Comparison of ENCODE assay signal across 12 mouse cellular contexts in genomic region chr2:167203505-167204166, GRCm38 (mm10). TPM values are rescaled to one million over a fixed set of nuclear protein-coding genes. Genes with fewer than 3 reads are reported as not detected.
A peak's percentile ranks its signal among the peaks of the same experiment; 100 is the strongest.
DNase-seq lines count a peak whose midpoint lies in the region; ATAC-seq and TF ChIP-seq lines count a peak whose summit lies in the region.
"Had no signal": no experiment of that assay in that cellular context is flagged by ENCODE, and none has a peak within 500 bp of the region (broad histone marks: within the 10 kb centered on the region; RNA-seq: fewer than 3 reads in every experiment).

No protein-coding gene starts in this region.

- H3K9ac ChIP-seq in kidney, embryonic 14.5 days (ENCODE audit: low read depth, low read length) = no peak overlapping the region
- H3K9ac ChIP-seq: heart, embryonic 15.5 days; liver, embryonic 15.5 days had no signal

- H3K27me3 ChIP-seq in spleen, adult 2 months (ENCODE audit: control insufficient read depth, insufficient read depth, low read length) = no peaks in the 10 kb centered on the region
- no peaks in the 10 kb centered on the region for H3K27me3 ChIP-seq in kidney, embryonic 14.5 days (ENCODE audit: control insufficient read depth, insufficient read depth, low read length)
- H3K27me3 ChIP-seq: liver, embryonic 15.5 days had no signal

- H3K9me3 ChIP-seq in kidney, embryonic 14.5 days (ENCODE audit: control insufficient read depth, low read length) = no peaks in the 10 kb centered on the region
- H3K9me3 ChIP-seq: heart, embryonic 15.5 days; liver, embryonic 15.5 days had no signal

- 62% methylated on average over 7 of the region's 7 CpGs for WGBS in spleen, adult 2 months
- WGBS in kidney, embryonic 14.5 days = 67% methylated on average over 7 of the region's 7 CpGs

- no peak for DNase-seq in layer of hippocampus, adult 2 months (ENCODE audit: low spot score in 2 of 2)
- DNase-seq in layer of hippocampus, adult 9-10 months (ENCODE audit: low spot score) = no peak
- DNase-seq in spleen, adult 2 months (ENCODE audit: low read depth in 1 of 2, low spot score in 2 of 2) = peak in 1 of 2 experiments; percentile 17
- DNase-seq in spleen, postnatal 10 days (ENCODE audit: low spot score in 2 of 2) = no peak
- no peak for DNase-seq in thymus, postnatal 10 days (ENCODE audit: low spot score in 2 of 2)
- DNase-seq: adrenal gland, postnatal 36 days; cerebellum, adult 9-11 months had no signal

- no peaks in the 10 kb centered on the region for H3K4me1 ChIP-seq in spleen, adult 2 months (ENCODE audit: control insufficient read depth, insufficient read depth, insufficient read length)
- peaks cover 11% of the 10 kb centered on the region for H3K4me1 ChIP-seq in cortical plate, adult 2 months (ENCODE audit: control insufficient read depth, insufficient read depth, low read length)
- H3K4me1 ChIP-seq in kidney, embryonic 14.5 days (ENCODE audit: control insufficient read depth, insufficient read depth, low read length) = peaks cover 9% of the 10 kb centered on the region; the same call in 1 of the 2 replicates
- H3K4me1 ChIP-seq: liver, embryonic 15.5 days had no signal

- no peak overlapping the region for H3K4me3 ChIP-seq in layer of hippocampus, adult 2 months
- no peak overlapping the region for H3K4me3 ChIP-seq in spleen, adult 2 months (ENCODE audit: extremely low read depth, insufficient read depth, insufficient read length)
- H3K4me3 ChIP-seq in cortical plate, adult 2 months (ENCODE audit: insufficient read depth, low read length) = no peak overlapping the region
- H3K4me3 ChIP-seq in kidney, embryonic 14.5 days (ENCODE audit: low read length) = no peak overlapping the region
- H3K4me3 ChIP-seq: heart, embryonic 15.5 days; liver, embryonic 15.5 days had no signal

- H3K4me2 ChIP-seq in kidney, embryonic 14.5 days (replicated peaks; ENCODE audit: low read depth, low read length) = no peak overlapping the region
- H3K4me2 ChIP-seq: heart, embryonic 15.5 days; liver, embryonic 15.5 days had no signal

- no peak for ATAC-seq in kidney, embryonic 14.5 days (ENCODE audit: low FRiP score, low TSS enrichment)
- ATAC-seq: intestine, embryonic 16.5 days had no signal

- no peak for TF ChIP-seq POLR2A in spleen, adult 2 months (IDR thresholded peaks at IDR 0.05; ENCODE audit: low read depth, low read length)
- TF ChIP-seq POLR2A in cortical plate, adult 2 months (IDR thresholded peaks at IDR 0.05; ENCODE audit: extremely low read depth, insufficient read depth, low read length) = no peak

- H3K36me3 ChIP-seq in spleen, adult 2 months (ENCODE audit: control insufficient read depth, insufficient read depth, low read length) = no peaks in the 10 kb centered on the region
- no peaks in the 10 kb centered on the region for H3K36me3 ChIP-seq in kidney, embryonic 14.5 days (ENCODE audit: control insufficient read depth, insufficient read depth, low read length)
- H3K36me3 ChIP-seq: heart, embryonic 15.5 days; liver, embryonic 15.5 days had no signal

- H3K27ac ChIP-seq in layer of hippocampus, adult 2 months = peak overlapping the region; percentile 93
- H3K27ac ChIP-seq in spleen, adult 2 months (ENCODE audit: insufficient read depth, low read length) = no peak overlapping the region
- peak overlapping the region; percentile 13; the same call in 1 of the 2 replicates for H3K27ac ChIP-seq in cortical plate, adult 2 months (ENCODE audit: insufficient read depth, low read length)
- no peak overlapping the region for H3K27ac ChIP-seq in kidney, embryonic 14.5 days (ENCODE audit: low read depth, low read length)
- H3K27ac ChIP-seq: heart, embryonic 15.5 days; liver, embryonic 15.5 days had no signal

- TF ChIP-seq CTCF in layer of hippocampus, adult 2 months (conservative IDR thresholded peaks at IDR 0.05) = peak; percentile 75
- peak; percentile 55; the same call in 1 of the 2 replicates for TF ChIP-seq CTCF in spleen, adult 2 months (IDR thresholded peaks at IDR 0.05; ENCODE audit: extremely low read depth, insufficient read depth, insufficient read length, insufficient replicate concordance)
- TF ChIP-seq CTCF in cortical plate, adult 2 months (IDR thresholded peaks at IDR 0.05; ENCODE audit: extremely low read depth, insufficient read depth, low read length) = peak; percentile 61

RNA-seq across cellular contexts. Expression of gene Kcnb1, which starts 13.7 kb away (rescaled TPM):
- 100 to 1,000 TPM; 103 to 105 TPM for total RNA-seq in layer of hippocampus, adult 2 months (2021)
- polyA plus RNA-seq in spleen, adult 2 months (2012; rRNA removed) = 1.3 and 1.7 TPM in 2 replicates
- 63.5 and 68.7 TPM in 2 replicates for polyA plus RNA-seq in cortical plate, adult 2 months (2012; rRNA removed)
- polyA plus RNA-seq in kidney, embryonic 14.5 days (2014; fragmentation: Nextera tagmentation; extraction: Ambion mirVana) = 1.5 and 1.7 TPM in 2 replicates

RNA-seq across cellular contexts. Expression of gene Ptgis, which starts 36.8 kb away (rescaled TPM):
- total RNA-seq in layer of hippocampus, adult 2 months (2021) = under 1 TPM; 0.72 to 0.81 TPM
- 6.4 and 12.9 TPM in 2 replicates for polyA plus RNA-seq in spleen, adult 2 months (2012; rRNA removed)
- polyA plus RNA-seq in cortical plate, adult 2 months (2012; rRNA removed) = 2.0 and 2.1 TPM in 2 replicates
- polyA plus RNA-seq in kidney, embryonic 14.5 days (2014; fragmentation: Nextera tagmentation; extraction: Ambion mirVana) = 15.5 and 18.0 TPM in 2 replicates

Comparison
In these comparisons a context has a peak if more than half of its experiments do, and no peak if none do; other contexts are left out.
1. H3K27ac ChIP-seq: peak in layer of hippocampus, adult 2 months (single experiment) and cortical plate, adult 2 months (single experiment); none in spleen, adult 2 months (single experiment) and kidney, embryonic 14.5 days (single experiment).
2. RNA of gene Kcnb1, which starts 13.7 kb away (polyA plus RNA-seq): 63.5 to 68.7 TPM in cortical plate, adult 2 months; 1.5 to 1.7 TPM in kidney, embryonic 14.5 days and 1.3 to 1.7 TPM in spleen, adult 2 months; every median in the first group is over 10 times any median in the second.
3. Peak in every context shown above with its lines, with median percentiles within 50 percentile points of each other: CTCF ChIP-seq.